Mouse (Mus musculus): ENCODE results near the gene Uba5.

The Uba5 gene

DNA sequence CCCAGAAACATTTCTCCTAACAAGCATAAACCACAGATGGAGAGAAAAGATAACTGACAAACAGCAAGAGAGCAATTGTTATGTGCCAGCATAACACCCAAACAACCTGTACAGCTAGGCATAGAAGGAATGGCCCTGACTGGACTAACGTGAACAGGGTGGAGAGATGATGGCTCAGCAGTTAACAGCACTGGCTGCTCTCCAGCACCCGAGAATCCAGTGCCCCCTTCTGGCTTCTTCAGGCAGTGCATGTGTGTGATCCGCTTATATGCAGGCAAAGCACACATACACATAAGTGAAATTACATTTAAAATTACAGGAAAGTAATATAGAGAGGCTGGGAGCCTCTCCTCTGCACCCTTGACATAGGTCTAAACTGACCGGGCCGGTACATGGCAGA is 16.4 kb upstream of the Uba5 start:
- TF ChIP-seq GATA4 (IDR thresholded peaks at IDR 0.05; ENCODE audit: insufficient replicate concordance, low read length), result no peak

DNA sequence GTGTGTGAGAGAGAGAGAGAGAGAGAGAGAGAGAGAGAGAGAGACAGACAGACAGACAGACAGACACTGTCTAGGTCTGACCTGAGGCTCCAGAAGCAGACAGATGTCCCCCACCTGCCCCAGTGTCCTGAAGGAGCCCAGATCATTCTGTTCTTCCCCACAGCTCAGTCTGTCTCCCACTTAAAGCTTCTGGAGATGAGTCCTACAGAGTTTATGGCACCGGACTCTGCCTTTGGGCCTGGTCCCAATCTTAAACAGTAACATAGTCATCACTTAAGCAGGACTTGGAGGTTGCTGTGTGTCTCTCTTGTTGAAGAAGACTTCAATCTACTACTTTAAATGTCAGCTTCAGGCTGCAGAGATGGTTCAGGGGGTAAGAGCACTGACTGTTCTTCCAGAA is 15.8 kb upstream of the Uba5 start:
- TF ChIP-seq GATA4 (IDR thresholded peaks at IDR 0.05; ENCODE audit: insufficient replicate concordance, low read length), result no peak

DNA sequence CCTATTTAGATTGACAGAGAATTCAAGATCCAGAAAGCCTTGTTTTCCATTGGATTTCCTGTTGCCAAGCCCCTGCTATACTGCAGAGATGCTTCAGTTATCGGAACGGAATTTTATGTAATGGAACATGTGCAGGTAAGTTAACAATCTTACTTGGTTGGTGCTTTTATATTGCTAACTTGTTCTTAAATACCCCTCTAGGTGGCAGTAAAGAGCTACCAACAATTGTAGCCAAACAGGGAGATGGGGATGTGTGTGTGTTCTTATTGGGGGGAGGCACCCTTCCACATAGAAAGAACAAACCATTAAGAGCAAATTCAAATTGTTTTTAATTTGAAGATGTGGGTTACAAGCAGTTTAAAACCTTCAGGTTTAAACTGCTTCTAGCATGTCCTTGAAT is 12.9 kb upstream of the Uba5 start:
- TF ChIP-seq GATA4 (IDR thresholded peaks at IDR 0.05; ENCODE audit: insufficient replicate concordance, low read length), result no peak

DNA sequence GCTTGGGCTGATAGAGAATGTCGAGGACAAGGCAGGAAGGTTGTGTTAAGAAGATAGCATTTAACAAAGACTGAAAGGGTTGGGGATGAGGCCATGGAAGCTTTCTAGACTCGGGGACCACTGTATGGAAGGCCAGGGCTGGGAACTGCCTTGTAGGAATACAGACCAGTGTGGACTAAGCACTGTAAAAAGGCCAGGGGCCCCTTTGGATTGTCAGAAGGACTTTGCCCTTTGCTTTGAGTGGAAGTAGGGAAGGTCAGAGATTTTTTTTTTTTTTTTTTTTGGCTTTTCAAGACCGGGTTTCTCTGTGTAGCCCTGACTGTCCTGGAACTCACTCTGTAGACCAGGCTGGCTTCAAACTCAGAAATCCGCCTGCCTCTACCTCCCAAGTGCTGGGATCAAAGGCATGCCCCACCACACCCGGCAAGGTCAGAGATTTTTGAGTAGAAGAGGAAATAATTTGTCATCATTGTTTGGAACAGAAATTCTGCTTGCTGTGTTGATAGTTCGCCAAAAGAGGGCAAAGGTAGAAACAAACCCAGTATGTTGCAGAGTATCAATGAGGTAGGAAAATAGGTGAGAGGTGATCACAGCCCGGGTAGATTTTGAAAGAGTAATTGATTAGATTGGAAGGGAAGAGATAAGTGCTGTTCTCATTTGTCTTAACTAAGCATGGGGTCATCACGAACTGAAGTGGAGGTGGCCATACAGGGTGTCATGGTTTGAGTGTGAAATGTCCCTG is 8.1 kb upstream of the Uba5 start:
- peak; percentile 53; the same call in 1 of the 2 replicates for TF ChIP-seq GATA4 (IDR thresholded peaks at IDR 0.05; ENCODE audit: insufficient replicate concordance, low read length)

DNA sequence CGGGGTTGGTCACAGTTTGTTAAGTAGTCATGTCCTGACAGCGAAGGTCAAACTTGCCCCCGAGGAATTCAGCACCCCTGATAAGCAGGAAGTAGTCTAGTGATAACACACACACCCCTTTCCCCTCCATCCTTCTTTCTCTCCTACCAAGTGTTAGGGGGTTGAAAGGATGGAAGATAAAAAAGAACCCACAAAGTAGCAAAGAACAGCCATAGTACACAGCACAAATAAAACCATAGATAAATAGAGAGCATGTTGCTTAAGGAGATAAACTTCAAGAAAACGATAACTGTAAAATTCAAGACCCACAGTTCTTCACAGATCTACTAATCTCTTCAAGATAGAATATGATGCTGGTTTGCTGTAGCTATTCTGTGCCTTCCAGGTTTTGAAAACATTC is 7.3 kb upstream of the Uba5 start:
- TF ChIP-seq GATA4 (IDR thresholded peaks at IDR 0.05; ENCODE audit: insufficient replicate concordance, low read length), result no peak

DNA sequence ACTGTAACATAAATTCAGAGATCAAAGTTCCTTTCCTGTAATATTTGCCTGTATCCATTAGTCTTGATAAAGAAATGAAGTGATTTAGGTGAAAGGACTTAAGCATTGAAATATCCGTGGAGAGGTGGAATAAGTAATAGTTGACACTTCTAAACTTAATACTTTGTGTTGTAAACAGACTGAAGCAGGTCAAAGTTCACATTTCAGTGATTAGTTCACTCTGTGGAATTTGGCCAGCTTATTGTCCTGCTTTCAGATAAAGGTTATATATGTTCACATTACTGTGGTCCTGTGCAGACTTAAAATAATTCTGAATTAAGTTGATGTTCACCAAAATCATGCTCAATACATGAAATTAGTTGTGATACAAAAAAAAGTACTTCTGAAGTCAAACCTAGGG is 1.6 kb upstream of the Uba5 start:
- no peak for TF ChIP-seq GATA4 (IDR thresholded peaks at IDR 0.05; ENCODE audit: insufficient replicate concordance, low read length)

DNA sequence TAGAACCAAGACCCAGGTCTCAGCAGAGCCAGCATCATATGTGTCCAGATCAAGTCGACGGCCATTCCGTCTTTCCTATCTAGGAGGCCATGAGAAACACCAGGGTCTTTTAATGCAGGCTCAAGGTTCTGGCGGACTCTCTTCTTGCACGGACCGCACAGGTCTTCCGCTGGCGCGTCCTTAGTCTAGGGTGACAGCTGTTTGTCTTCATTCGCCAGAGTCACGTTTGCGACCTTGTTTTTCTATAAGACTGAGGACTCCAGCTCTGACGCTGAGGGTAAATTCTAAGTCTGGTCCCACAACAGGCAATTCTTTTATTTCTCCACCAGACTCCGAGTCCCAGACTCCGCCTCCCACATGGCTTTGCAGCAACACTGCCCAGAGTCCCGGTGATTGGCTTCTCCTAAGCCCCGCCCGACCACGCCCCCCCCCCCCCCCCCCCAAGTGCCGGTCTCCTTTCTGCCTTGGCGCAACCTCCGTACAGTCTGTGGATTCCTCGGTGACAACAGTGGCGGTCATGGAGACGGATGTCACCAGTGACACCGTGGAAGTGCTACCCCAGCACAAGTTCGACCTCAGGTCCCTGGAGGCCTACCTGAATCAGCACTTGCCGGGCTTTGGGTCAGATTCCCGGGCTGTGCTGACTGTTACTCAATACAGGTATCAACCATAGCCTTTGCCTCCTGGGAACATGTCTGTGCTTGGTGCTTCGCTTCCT is 469 bp upstream of the Uba5 start, which contains the start of gene Acad11:
Gene Acad11, plus strand, starts transcription at position 134 of the 718 bp plus-strand sequence.
- TF ChIP-seq GATA4 (IDR thresholded peaks at IDR 0.05; ENCODE audit: insufficient replicate concordance, low read length), result no peak

DNA sequence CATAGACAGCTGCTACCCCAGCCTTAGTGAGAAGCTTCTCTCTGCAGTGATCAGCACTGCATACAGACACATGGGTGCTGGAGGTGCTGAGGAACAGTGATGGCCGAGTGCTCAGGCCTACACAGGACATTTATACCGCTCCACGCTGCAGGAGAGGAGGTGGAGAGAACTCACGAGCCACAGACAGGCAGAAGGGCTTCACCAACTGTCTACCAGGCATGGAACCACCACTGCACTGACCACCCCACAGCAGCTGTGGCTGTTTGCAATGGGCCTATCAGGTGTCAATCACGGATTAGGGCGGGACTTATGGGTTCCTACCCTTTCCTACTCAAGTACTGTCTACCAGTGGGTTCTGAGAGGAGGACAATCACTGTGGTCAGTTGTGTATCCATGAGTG is 11.9 kb downstream of the Uba5 start:
- TF ChIP-seq GATA4 (IDR thresholded peaks at IDR 0.05; ENCODE audit: insufficient replicate concordance, low read length), result no peak

DNA sequence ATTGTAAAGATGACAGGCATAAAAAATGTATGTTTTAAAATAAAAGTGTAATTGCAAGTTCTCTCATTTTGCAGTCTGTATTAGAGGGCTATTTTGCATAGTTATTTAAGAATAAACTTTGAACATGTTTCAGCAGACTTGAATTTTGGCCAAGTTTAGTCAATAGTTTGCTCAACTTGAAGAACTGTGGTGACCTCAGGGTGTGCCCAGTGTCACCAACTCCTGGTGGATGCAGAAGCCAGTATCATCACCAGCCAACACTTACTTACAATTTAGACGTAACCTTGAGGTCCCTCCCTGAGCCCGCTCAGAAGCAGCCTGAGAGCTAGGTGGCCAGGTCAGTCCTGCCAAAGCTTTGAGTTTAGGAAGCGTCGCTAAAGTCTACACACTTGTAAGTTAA is 19.3 kb downstream of the Uba5 start:
- TF ChIP-seq GATA4 (IDR thresholded peaks at IDR 0.05; ENCODE audit: insufficient replicate concordance, low read length), result no peak

DNA sequence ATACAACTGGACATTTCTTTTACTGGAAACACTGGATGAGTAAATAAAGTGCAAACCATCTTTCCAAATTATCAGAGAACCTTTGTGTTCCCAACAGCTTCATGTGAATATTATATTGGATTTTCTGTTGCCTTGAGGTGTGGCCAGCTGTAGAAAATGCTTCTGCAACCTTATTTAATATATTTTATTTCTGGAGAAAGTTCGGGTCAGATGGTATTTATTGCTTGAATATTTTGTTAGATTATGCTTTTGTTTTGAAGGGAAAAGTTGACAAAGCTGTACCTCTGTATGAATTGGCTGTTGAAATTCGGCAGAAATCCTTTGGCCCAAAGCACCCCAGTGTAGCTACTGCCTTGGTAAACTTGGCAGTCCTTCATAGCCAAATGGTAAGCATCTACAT is 22.6 kb downstream of the Uba5 start, which contains the start of gene Gm28305:
Gene Gm28305, plus strand, starts transcription at position 301 of the 400 bp plus-strand sequence.
- no peak for TF ChIP-seq GATA4 (IDR thresholded peaks at IDR 0.05; ENCODE audit: insufficient replicate concordance, low read length)

DNA sequence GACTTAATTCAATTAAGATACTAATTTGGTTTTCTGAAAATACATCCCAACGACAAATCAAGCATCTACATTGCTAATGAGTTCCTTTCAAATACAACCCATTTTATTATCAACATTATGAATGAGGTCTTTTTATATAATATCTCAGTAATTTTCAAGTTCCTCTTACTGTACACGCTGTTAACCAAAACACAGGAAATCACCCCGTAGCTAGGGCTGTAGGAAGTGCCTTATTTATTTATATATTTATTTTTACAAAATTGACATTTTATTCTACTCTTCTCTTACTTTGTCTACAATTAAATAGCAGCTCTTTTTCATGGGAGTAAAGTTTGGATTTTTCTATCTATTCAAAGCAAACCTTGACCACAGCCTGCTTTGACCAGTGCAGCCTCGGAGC is 23.2 kb downstream of the Uba5 start:
- no peak for TF ChIP-seq GATA4 (IDR thresholded peaks at IDR 0.05; ENCODE audit: insufficient replicate concordance, low read length)

DNA sequence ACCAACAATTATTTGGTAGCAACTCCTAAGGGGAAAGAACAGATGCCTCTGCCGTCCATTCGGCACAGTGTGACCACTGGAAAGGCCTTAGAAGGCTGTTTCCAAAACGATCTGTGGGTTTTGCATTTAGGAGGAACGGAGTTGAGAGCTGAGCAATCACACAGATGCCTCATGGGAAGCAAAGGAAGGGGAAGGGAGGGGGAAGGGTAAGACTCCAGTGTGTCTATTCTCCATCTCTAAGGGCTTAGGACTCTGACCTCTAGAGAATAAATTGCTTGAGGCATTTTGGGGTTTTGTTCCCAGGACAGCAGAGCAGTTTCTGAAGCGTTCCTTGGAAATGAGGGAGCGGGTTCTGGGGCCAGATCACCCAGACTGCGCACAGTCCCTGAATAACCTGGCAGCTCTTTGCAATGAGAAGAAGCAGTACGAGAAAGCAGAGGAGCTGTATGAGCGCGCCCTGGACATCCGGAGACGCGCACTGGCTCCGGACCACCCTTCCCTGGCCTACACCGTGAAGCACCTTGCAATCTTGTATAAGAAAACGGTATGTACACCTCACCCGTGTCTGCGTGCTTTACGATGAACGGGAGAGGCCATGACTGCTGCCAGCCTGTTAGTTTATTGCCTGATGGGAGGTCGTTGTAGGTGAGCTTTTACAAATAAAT is 23.8 kb downstream of the Uba5 start:
- no peak for TF ChIP-seq GATA4 (IDR thresholded peaks at IDR 0.05; ENCODE audit: insufficient replicate concordance, low read length)

DNA sequence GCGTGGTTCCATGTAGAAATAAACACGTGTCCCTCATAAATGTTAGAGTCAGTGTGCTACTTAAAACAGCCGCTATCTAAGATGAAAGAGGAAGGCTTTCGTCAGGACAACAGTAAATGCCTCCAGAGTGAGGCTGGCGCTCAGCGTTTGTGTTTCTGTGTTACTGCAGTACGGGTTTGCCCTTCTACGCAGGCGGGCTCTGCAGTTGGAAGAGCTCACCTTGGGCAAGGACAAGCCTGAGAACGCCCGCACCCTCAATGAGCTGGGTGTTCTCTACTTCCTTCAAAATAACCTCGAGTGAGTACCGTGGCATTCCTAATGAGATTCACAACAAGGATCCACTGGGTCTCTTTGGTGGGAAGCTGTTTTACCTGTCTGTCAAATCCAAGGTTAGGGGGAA is 24.7 kb downstream of the Uba5 start:
- no peak for TF ChIP-seq GATA4 (IDR thresholded peaks at IDR 0.05; ENCODE audit: insufficient replicate concordance, low read length)

DNA sequence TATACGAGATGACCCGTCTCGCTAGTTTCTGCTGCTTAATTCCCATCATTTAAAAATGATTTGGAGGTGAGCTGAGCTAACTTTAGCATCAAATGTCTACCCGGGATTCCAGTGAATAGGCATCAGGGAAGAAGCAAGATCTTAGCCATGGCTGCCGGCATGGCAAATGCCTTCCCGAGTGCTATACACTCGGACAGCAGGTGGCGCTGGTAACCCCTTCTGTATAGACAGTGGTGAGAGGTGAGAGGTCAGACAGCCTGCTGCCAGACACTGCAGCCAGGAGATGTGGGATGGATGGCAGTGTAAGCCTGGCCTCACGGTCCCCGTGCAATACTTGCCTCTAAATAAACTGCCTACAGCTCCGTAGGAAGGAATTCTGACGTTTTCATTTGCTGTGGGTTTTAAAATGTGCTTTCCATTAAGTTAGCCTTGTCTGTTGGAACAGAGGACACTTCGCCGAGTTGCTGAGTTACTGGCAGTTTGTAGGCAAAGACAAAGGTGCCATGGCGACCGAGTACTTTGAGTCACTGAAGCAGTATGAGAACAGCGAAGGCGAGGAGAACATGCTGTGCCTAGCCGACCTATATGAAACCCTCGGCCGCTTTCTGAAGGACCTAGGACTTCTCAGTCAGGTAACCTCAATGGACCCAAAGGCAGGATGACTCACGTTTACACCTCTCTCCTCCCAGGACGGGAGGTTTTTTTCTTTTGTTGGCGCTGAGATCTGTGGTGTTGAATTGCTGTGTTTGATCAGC is 27.5 kb downstream of the Uba5 start:
- TF ChIP-seq GATA4 (IDR thresholded peaks at IDR 0.05; ENCODE audit: insufficient replicate concordance, low read length), result no peak

DNA sequence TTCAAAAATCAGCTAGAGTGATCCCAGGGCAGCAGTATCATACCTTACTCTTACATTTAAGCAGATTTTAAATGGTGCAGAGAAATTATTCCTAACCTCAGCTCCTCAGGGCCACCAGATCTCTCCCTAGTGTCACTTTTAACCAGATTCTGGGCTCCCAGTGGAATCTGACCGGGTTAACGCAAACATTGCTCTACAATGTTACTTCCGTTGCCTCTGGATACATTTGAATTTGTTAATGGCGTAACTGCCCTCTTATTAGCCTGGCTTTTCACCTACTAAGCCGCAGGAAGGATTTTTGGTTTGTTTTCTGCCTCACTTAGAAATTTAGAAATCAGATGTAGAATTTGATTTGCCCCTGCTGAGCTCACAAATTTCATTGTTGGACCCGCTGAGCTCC is 28.2 kb downstream of the Uba5 start:
- TF ChIP-seq GATA4 (IDR thresholded peaks at IDR 0.05; ENCODE audit: insufficient replicate concordance, low read length), result no peak
